Mouse (Mus musculus): ENCODE measurements around the gene Col7a1. TPM values are rescaled to one million over a fixed set of nuclear protein-coding genes. Genes with fewer than 3 reads are reported as not detected.
A peak's percentile ranks its signal among the peaks of the same experiment; 100 is the strongest.

The Col7a1 gene
- polyA plus RNA-seq, 1 experiment from 2014 or later = 1.3 TPM

DNA sequence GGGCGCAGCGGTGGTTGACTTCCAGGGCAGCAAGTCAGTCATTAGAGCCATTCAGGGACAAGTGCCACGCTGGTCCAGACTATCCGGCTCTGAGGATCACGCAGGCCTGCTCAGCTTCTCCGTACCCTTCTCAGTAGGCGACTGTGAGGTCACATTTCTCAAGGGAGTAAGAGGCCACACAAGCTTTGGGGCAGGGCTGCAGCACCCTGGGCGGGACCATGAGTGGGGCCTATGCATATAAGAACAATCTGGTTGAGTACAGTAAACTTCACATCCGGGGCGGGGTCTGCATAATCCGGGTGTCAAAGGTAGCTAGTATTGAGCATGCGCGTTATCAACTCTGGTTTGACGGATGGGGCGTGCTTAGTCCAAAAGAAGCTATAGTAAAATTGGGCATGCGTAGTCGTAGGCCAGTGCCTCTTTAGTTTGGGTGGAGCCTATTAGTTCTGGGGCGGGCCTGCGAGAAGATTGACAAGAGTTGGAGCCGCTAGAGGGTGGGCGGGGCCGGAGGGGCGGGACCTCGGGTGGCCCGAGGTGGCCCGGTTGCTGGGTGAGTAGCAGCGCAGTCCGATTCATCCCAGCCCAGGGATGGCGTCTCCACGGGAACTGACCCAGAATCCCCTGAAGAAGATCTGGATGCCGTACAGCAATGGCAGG, 38.2 kb downstream of the Col7a1 start, which contains the start of gene Pfkfb4:
Pfkfb4 (plus strand) TSS at position 351 of the 657 bp plus-strand sequence.
- peak within 1 kb of the TSS; percentile 94 for H3K4me2 ChIP-seq (ENCODE audit: low read depth, low read length)
- H3K27me3 ChIP-seq (ENCODE audit: control insufficient read depth, insufficient read depth, low read length) = no peaks in the 10 kb centered on the region
- H3K9me3 ChIP-seq (replicated peaks; ENCODE audit: control insufficient read depth, low read length) = no peaks in the 10 kb centered on the region
- H3K9ac ChIP-seq (ENCODE audit: low read length) = peak within 1 kb of the TSS; percentile 73
- peak within 1 kb of the TSS; percentile 86 for H3K27ac ChIP-seq (ENCODE audit: low read length)
- peak within 1 kb of the TSS; percentile 66 for H3K4me3 ChIP-seq (ENCODE audit: low read length)
- H3K36me3 ChIP-seq (ENCODE audit: control insufficient read depth, insufficient read depth) = no peaks in the 10 kb centered on the region
- WGBS = 2% methylated on average over 31 of the region's 31 CpGs
- peak; percentile 94 for ATAC-seq (replicated peaks; ENCODE audit: extremely low read depth, insufficient read depth, low FRiP score)
- peaks cover 41% of the 10 kb centered on the region for H3K4me1 ChIP-seq (ENCODE audit: control insufficient read depth, insufficient read depth, low read length)

GRCm38 (mm10) chr9:108992085-108992469, 38.7 kb downstream of the Col7a1 start:
- 9% methylated on average over 18 of the region's 18 CpGs for WGBS
- H3K27ac ChIP-seq (ENCODE audit: low read length) = 0 out of 2 replicates have a peak overlapping the region, but pooled peaks have one; percentile 22

GRCm38 (mm10) chr9:108992620-108993361, 39.4 kb downstream of the Col7a1 start:
- 59% methylated on average over 9 of the region's 9 CpGs for WGBS
- Histone ChIP-seq H3K4me3 (ENCODE audit: low read length) (no peak overlapping the region; the same call in 1 of the 2 replicates), H3K4me2 (ENCODE audit: low read depth, low read length) (no peak overlapping the region)

More at GRCm38 (mm10) chr9:108992085-108992469, 38.7 kb downstream of the Col7a1 start:
- Histone ChIP-seq H3K4me2 (ENCODE audit: low read depth, low read length) (peak overlapping the region; percentile 94), H3K36me3 (ENCODE audit: control insufficient read depth, insufficient read depth) (no peaks in the 10 kb centered on the region), H3K4me1 (ENCODE audit: control insufficient read depth, insufficient read depth, low read length) (peaks cover 41% of the 10 kb centered on the region), H3K9ac (ENCODE audit: low read length) (peak overlapping the region; percentile 73), H3K9me3 (replicated peaks; ENCODE audit: control insufficient read depth, low read length) (no peaks in the 10 kb centered on the region), H3K4me3 (ENCODE audit: low read length) (peak overlapping the region; percentile 66), H3K27me3 (ENCODE audit: control insufficient read depth, insufficient read depth, low read length) (no peaks in the 10 kb centered on the region)
- no peak for ATAC-seq (replicated peaks; ENCODE audit: extremely low read depth, insufficient read depth, low FRiP score)

DNA sequence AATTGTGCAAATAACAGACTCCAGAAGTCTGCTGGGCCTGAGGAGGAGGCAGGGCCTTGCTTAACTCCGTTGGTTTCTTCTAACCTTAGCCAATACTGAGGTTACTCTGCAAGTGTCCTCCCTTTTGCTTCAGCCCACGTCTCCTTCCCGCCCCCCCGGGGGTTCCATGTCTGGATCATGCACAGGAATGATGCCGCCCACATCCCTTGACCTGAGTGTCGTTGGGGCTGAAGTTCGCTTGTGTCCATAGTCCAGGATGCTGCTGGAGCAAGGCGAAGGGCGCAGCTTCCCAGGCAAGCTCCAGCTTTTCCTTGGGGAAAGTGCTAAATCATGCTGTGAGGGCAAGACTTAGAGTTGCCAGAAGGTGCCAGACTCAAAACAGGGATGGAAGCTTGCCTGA, 43.0 kb downstream of the Col7a1 start:
- no peaks in the 10 kb centered on the region for H3K27me3 ChIP-seq (ENCODE audit: control insufficient read depth, insufficient read depth, low read length)
- H3K9me3 ChIP-seq (replicated peaks; ENCODE audit: control insufficient read depth, low read length) = no peaks in the 10 kb centered on the region
- no peak overlapping the region for H3K9ac ChIP-seq (ENCODE audit: low read length)
- no peak overlapping the region for H3K27ac ChIP-seq (ENCODE audit: low read length)
- no peaks in the 10 kb centered on the region for H3K36me3 ChIP-seq (ENCODE audit: control insufficient read depth, insufficient read depth)
- ATAC-seq (replicated peaks; ENCODE audit: extremely low read depth, insufficient read depth, low FRiP score) = no peak
- H3K4me1 ChIP-seq (ENCODE audit: control insufficient read depth, insufficient read depth, low read length) = peaks cover 5% of the 10 kb centered on the region; the same call in 1 of the 2 replicates
- H3K4me3 ChIP-seq (ENCODE audit: low read length) = no peak overlapping the region
- WGBS = 68% methylated on average over 9 of the region's 9 CpGs
- H3K4me2 ChIP-seq (ENCODE audit: low read depth, low read length) = no peak overlapping the region

More at GRCm38 (mm10) chr9:108992620-108993361, 39.4 kb downstream of the Col7a1 start:
- Histone ChIP-seq H3K27ac (ENCODE audit: low read length) (no peak overlapping the region), H3K9ac (ENCODE audit: low read length) (no peak overlapping the region), H3K4me1 (ENCODE audit: control insufficient read depth, insufficient read depth, low read length) (peaks cover 38% of the 10 kb centered on the region), H3K36me3 (ENCODE audit: control insufficient read depth, insufficient read depth) (no peaks in the 10 kb centered on the region), H3K27me3 (ENCODE audit: control insufficient read depth, insufficient read depth, low read length) (no peaks in the 10 kb centered on the region), H3K9me3 (replicated peaks; ENCODE audit: control insufficient read depth, low read length) (no peaks in the 10 kb centered on the region)
- ATAC-seq (replicated peaks; ENCODE audit: extremely low read depth, insufficient read depth, low FRiP score) = no peak

GRCm38 (mm10) chr9:108998287-108999166, 45.1 kb downstream of the Col7a1 start:
- H3K4me3 ChIP-seq (ENCODE audit: low read length) = no peak overlapping the region
- H3K36me3 ChIP-seq (ENCODE audit: control insufficient read depth, insufficient read depth) = no peaks in the 10 kb centered on the region
- H3K9me3 ChIP-seq (replicated peaks; ENCODE audit: control insufficient read depth, low read length) = no peaks in the 10 kb centered on the region
- no peaks in the 10 kb centered on the region for H3K27me3 ChIP-seq (ENCODE audit: control insufficient read depth, insufficient read depth, low read length)
- no peak overlapping the region for H3K9ac ChIP-seq (ENCODE audit: low read length)
- H3K4me2 ChIP-seq (ENCODE audit: low read depth, low read length) = no peak overlapping the region
- WGBS = 76% methylated on average over 19 of the region's 19 CpGs
- no peak for ATAC-seq (replicated peaks; ENCODE audit: extremely low read depth, insufficient read depth, low FRiP score)
- H3K4me1 ChIP-seq (ENCODE audit: control insufficient read depth, insufficient read depth, low read length) = no peaks in the 10 kb centered on the region
- no peak overlapping the region for H3K27ac ChIP-seq (ENCODE audit: low read length)

DNA sequence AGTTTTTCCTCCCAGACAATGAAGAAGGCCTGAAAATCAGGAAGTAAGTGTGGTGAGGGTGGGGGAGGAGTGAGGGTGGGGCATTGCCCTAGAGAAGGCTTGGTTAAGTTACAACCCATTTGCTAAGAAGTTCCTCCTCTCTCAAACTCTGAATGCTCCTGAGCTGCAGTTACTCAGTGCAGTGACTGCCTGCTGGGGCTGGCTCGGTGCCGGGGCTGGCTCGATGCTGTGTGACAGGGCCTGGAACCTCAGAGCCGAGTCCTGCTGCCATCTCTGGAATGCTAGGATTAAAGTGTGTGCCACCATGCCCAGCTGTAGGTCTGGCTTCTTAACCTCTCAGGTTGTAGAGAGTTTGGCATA, 45.8 kb downstream of the Col7a1 start:
- Histone ChIP-seq H3K27ac (ENCODE audit: low read length) (no peak overlapping the region), H3K4me1 (ENCODE audit: control insufficient read depth, insufficient read depth, low read length) (no peaks in the 10 kb centered on the region), H3K4me2 (ENCODE audit: low read depth, low read length) (no peak overlapping the region), H3K27me3 (ENCODE audit: control insufficient read depth, insufficient read depth, low read length) (no peaks in the 10 kb centered on the region), H3K9me3 (replicated peaks; ENCODE audit: control insufficient read depth, low read length) (no peaks in the 10 kb centered on the region), H3K36me3 (ENCODE audit: control insufficient read depth, insufficient read depth) (no peaks in the 10 kb centered on the region), H3K4me3 (ENCODE audit: low read length) (no peak overlapping the region), H3K9ac (ENCODE audit: low read length) (no peak overlapping the region)
- no peak for ATAC-seq (replicated peaks; ENCODE audit: extremely low read depth, insufficient read depth, low FRiP score)
- WGBS = 55% methylated on average over 4 of the region's 4 CpGs

- Histone ChIP-seq H3K9me3 (replicated peaks; ENCODE audit: control insufficient read depth, low read length) (no peaks in the 10 kb centered on the region), H3K27me3 (ENCODE audit: control insufficient read depth, insufficient read depth, low read length) (no peaks in the 10 kb centered on the region), H3K4me2 (ENCODE audit: low read depth, low read length) (no peak overlapping the region), H3K4me3 (ENCODE audit: low read length) (no peak overlapping the region), H3K27ac (ENCODE audit: low read length) (no peak overlapping the region), H3K4me1 (ENCODE audit: control insufficient read depth, insufficient read depth, low read length) (no peaks in the 10 kb centered on the region), H3K36me3 (ENCODE audit: control insufficient read depth, insufficient read depth) (no peaks in the 10 kb centered on the region), H3K9ac (ENCODE audit: low read length) (no peak overlapping the region)
- 10% methylated on average over 3 of the region's 3 CpGs for WGBS
- ATAC-seq (replicated peaks; ENCODE audit: extremely low read depth, insufficient read depth, low FRiP score) = no peak; the same call in 1 of the 2 replicates
These were observed 47.3 kb downstream of the Col7a1 start for GRCm38 (mm10) chr9:109000726-109001125.

DNA sequence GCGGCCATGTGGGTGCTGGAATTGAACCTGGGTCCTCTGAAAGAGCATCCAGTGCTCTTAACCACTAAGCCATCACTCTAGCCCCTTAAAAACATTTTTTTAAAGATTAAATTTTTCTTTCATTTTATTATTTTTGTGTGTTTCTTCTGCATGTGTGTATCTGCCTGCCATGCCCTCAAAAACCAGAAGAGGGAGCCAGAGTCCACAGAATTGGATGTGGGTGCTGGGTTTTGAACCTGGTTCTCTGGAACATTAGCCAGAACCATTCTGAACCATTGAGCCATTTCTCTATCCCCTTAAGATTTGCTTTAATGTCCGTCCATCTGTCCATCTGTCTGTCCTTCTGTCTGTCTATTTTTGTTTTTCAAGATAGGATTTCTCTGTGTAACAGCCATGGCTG, 49.8 kb downstream of the Col7a1 start:
- Histone ChIP-seq H3K4me3 (ENCODE audit: low read length) (no peak overlapping the region), H3K27me3 (ENCODE audit: control insufficient read depth, insufficient read depth, low read length) (no peaks in the 10 kb centered on the region), H3K4me1 (ENCODE audit: control insufficient read depth, insufficient read depth, low read length) (no peaks in the 10 kb centered on the region), H3K9me3 (replicated peaks; ENCODE audit: control insufficient read depth, low read length) (no peaks in the 10 kb centered on the region), H3K4me2 (ENCODE audit: low read depth, low read length) (no peak overlapping the region), H3K27ac (ENCODE audit: low read length) (no peak overlapping the region), H3K9ac (ENCODE audit: low read length) (no peak overlapping the region), H3K36me3 (ENCODE audit: control insufficient read depth, insufficient read depth) (no peaks in the 10 kb centered on the region)
- 48% methylated on average over 2 of the region's 2 CpGs for WGBS
- no peak for ATAC-seq (replicated peaks; ENCODE audit: extremely low read depth, insufficient read depth, low FRiP score)

All from heart, embryonic 16.5 days (tissue).